In the genomic region with DNA sequence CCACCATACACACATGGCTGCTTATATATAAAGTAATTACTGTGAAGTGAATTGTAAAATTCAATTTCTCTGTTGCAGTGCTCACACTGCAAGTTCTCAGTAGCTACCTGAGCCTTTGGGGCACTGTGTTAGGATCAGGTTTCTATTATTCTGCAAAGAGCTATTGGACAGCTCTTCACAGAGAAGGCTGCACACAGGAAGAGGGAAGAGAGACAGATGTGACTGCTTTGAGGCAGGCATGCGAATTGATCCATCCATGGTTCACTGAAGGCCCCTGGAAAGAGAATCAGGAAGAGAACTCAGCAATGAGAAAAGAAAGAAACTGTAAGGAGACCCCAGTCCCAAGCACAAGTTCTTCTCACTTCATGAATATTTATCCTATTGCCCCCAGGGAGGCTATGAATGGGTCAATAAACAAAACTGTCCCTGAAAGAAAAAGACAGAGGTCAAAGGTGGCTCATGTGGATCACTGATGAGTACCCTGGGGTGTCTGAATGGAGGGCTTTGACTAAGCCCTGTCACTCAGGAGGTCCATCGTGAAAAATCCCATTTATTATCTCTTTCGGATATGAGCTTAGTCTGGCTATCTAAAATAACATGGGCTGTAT, we compare ENCODE assay signal across 28 mouse cellular contexts. TPM values are rescaled to one million over a fixed set of nuclear protein-coding genes. Genes with fewer than 3 reads are reported as not detected.
A peak's percentile ranks its signal among the peaks of the same experiment; 100 is the strongest.
DNase-seq lines count a peak whose midpoint lies in the region; ATAC-seq lines count a peak whose summit lies in the region.
"Had no signal": no experiment of that assay in that cellular context is flagged by ENCODE, and none has a peak within 500 bp of the region (broad histone marks: within the 10 kb centered on the region; RNA-seq: fewer than 3 reads in every experiment).

No protein-coding gene starts in this region.

- H3K27ac ChIP-seq in forebrain, embryonic 12.5 days: peak overlapping the region; percentile 38; the same call in 1 of the 2 replicates
- H3K27ac ChIP-seq in forebrain, embryonic 16.5 days (ENCODE audit: low read length): no peak overlapping the region
- no peak overlapping the region; the same call in 1 of the 2 replicates for H3K27ac ChIP-seq in midbrain, embryonic 10.5 days (replicated peaks)
- no peak overlapping the region for H3K27ac ChIP-seq in midbrain, embryonic 16.5 days (ENCODE audit: low read length)
- no peak overlapping the region for H3K27ac ChIP-seq in kidney, embryonic 14.5 days (ENCODE audit: low read depth, low read length)
- H3K27ac ChIP-seq: heart, embryonic 10.5 days; heart, embryonic 15.5 days; kidney, embryonic 15.5 days; limb, embryonic 13.5 days; lung, embryonic 15.5 days; neural tube, embryonic 12.5 days had no signal

- WGBS in forebrain, embryonic 12.5 days: 21% methylated on average over 3 of the region's 3 CpGs
- WGBS in forebrain, embryonic 16.5 days: 31% methylated on average over 3 of the region's 3 CpGs
- 11% methylated on average over 3 of the region's 3 CpGs for WGBS in midbrain, embryonic 10.5 days
- 8% methylated on average over 3 of the region's 3 CpGs for WGBS in midbrain, embryonic 16.5 days
- WGBS in kidney, embryonic 14.5 days: 55% methylated on average over 3 of the region's 3 CpGs

- H3K36me3 ChIP-seq in forebrain, embryonic 12.5 days (replicated peaks): peaks cover 9% of the 10 kb centered on the region; the same call in 1 of the 2 replicates
- no peaks in the 10 kb centered on the region; the same call in 1 of the 2 replicates for H3K36me3 ChIP-seq in forebrain, embryonic 16.5 days (ENCODE audit: control insufficient read depth, insufficient read depth)
- peaks cover 26% of the 10 kb centered on the region; the same call in 1 of the 2 replicates for H3K36me3 ChIP-seq in midbrain, embryonic 10.5 days
- H3K36me3 ChIP-seq in midbrain, embryonic 16.5 days (ENCODE audit: control insufficient read depth, insufficient read depth, low read length): 0 out of 2 replicates have a peak, but pooled peaks cover 2% of the 10 kb centered on the region
- no peaks in the 10 kb centered on the region; the same call in 1 of the 2 replicates for H3K36me3 ChIP-seq in kidney, embryonic 14.5 days (ENCODE audit: control insufficient read depth, insufficient read depth, low read length)
- H3K36me3 ChIP-seq: G1E; heart, embryonic 15.5 days; kidney, embryonic 15.5 days; neural tube, embryonic 12.5 days had no signal

- no peaks in the 10 kb centered on the region for H3K27me3 ChIP-seq in forebrain, embryonic 12.5 days
- no peaks in the 10 kb centered on the region for H3K27me3 ChIP-seq in forebrain, embryonic 16.5 days (replicated peaks; ENCODE audit: control insufficient read depth, insufficient read depth, low read length)
- no peaks in the 10 kb centered on the region for H3K27me3 ChIP-seq in midbrain, embryonic 10.5 days (ENCODE audit: low read depth, poor library complexity, severe bottlenecking)
- H3K27me3 ChIP-seq in midbrain, embryonic 16.5 days (ENCODE audit: control insufficient read depth, insufficient read depth, low read depth, low read length): no peaks in the 10 kb centered on the region
- no peaks in the 10 kb centered on the region for H3K27me3 ChIP-seq in kidney, embryonic 14.5 days (ENCODE audit: control insufficient read depth, insufficient read depth, low read length)
- H3K27me3 ChIP-seq: heart, embryonic 15.5 days; kidney, embryonic 15.5 days; limb, embryonic 13.5 days; lung, embryonic 15.5 days; neural tube, embryonic 12.5 days had no signal

- ATAC-seq in forebrain, embryonic 12.5 days (ENCODE audit: low FRiP score): peak; percentile 27; the same call in 1 of the 2 replicates
- ATAC-seq in forebrain, embryonic 16.5 days: no peak
- no peak for ATAC-seq in midbrain, embryonic 16.5 days
- no peak for ATAC-seq in kidney, embryonic 14.5 days (ENCODE audit: low FRiP score, low TSS enrichment)
- ATAC-seq: forebrain, embryonic 14.5 days; intestine, postnatal 0 days had no signal

- H3K9me3 ChIP-seq in forebrain, embryonic 12.5 days: no peaks in the 10 kb centered on the region
- no peaks in the 10 kb centered on the region for H3K9me3 ChIP-seq in forebrain, embryonic 16.5 days (ENCODE audit: control insufficient read depth, low read length)
- H3K9me3 ChIP-seq in midbrain, embryonic 10.5 days (replicated peaks): no peaks in the 10 kb centered on the region
- no peaks in the 10 kb centered on the region for H3K9me3 ChIP-seq in midbrain, embryonic 16.5 days (replicated peaks; ENCODE audit: control insufficient read depth, low read length, poor library complexity, severe bottlenecking)
- H3K9me3 ChIP-seq in kidney, embryonic 14.5 days (ENCODE audit: control insufficient read depth, low read length): no peaks in the 10 kb centered on the region
- H3K9me3 ChIP-seq: heart, embryonic 10.5 days; heart, embryonic 15.5 days; kidney, embryonic 15.5 days; limb, embryonic 13.5 days; lung, embryonic 15.5 days; neural tube, embryonic 12.5 days had no signal

- H3K4me1 ChIP-seq in forebrain, embryonic 12.5 days: peaks cover 10% of the 10 kb centered on the region; the same call in 1 of the 2 replicates
- H3K4me1 ChIP-seq in forebrain, embryonic 16.5 days (replicated peaks; ENCODE audit: control insufficient read depth, insufficient read depth, low read length): no peaks in the 10 kb centered on the region
- peaks cover 24% of the 10 kb centered on the region for H3K4me1 ChIP-seq in midbrain, embryonic 10.5 days
- H3K4me1 ChIP-seq in midbrain, embryonic 16.5 days (ENCODE audit: control insufficient read depth, insufficient read depth, low read length): no peaks in the 10 kb centered on the region
- no peaks in the 10 kb centered on the region for H3K4me1 ChIP-seq in kidney, embryonic 14.5 days (ENCODE audit: control insufficient read depth, insufficient read depth, low read length)
- H3K4me1 ChIP-seq: heart, embryonic 10.5 days; heart, embryonic 15.5 days; kidney, embryonic 15.5 days; limb, embryonic 13.5 days; lung, embryonic 15.5 days had no signal

- no peak overlapping the region for H3K4me2 ChIP-seq in forebrain, embryonic 12.5 days
- H3K4me2 ChIP-seq in forebrain, embryonic 16.5 days (ENCODE audit: low read length): no peak overlapping the region
- no peak overlapping the region for H3K4me2 ChIP-seq in midbrain, embryonic 16.5 days (ENCODE audit: low read length)
- no peak overlapping the region for H3K4me2 ChIP-seq in kidney, embryonic 14.5 days (replicated peaks; ENCODE audit: low read depth, low read length)
- H3K4me2 ChIP-seq: heart, embryonic 15.5 days; kidney, embryonic 15.5 days; limb, embryonic 13.5 days; liver, embryonic 11.5 days; lung, embryonic 15.5 days; neural tube, embryonic 12.5 days had no signal

- no peak overlapping the region for H3K4me3 ChIP-seq in forebrain, embryonic 12.5 days (replicated peaks)
- H3K4me3 ChIP-seq in forebrain, embryonic 16.5 days (replicated peaks; ENCODE audit: low read length): no peak overlapping the region
- no peak overlapping the region for H3K4me3 ChIP-seq in midbrain, embryonic 10.5 days
- H3K4me3 ChIP-seq in midbrain, embryonic 16.5 days (ENCODE audit: low read depth, low read length): no peak overlapping the region
- no peak overlapping the region for H3K4me3 ChIP-seq in kidney, embryonic 14.5 days (ENCODE audit: low read length)
- H3K4me3 ChIP-seq: erythroblast, embryonic 14.5 days; heart, embryonic 10.5 days; heart, embryonic 15.5 days; kidney, embryonic 15.5 days; limb, embryonic 13.5 days; lung, embryonic 15.5 days; neural tube, embryonic 12.5 days had no signal

- peak; percentile 42 for DNase-seq in midbrain, embryonic 10.5 days (ENCODE audit: low spot score)
- peak; percentile 20 for DNase-seq in R1 (ENCODE audit: low read depth, low spot score)
- peak; percentile 9 for DNase-seq in embryo, embryonic 11.5 days (ENCODE audit: low read depth, low spot score)
- no peak for DNase-seq in cerebellum, postnatal 14 days
- DNase-seq: adrenal gland, postnatal 10 days; cerebellum, adult 11 months; cerebellum, adult 9-10 months; gastrocnemius, postnatal 25 days; heart, adult 11 months; heart, postnatal 36 days; kidney, postnatal 25 days; thymus, adult 2 months; thymus, postnatal 36 days had no signal

- no peak overlapping the region for H3K9ac ChIP-seq in forebrain, embryonic 12.5 days
- no peak overlapping the region for H3K9ac ChIP-seq in forebrain, embryonic 16.5 days (replicated peaks; ENCODE audit: low read depth, low read length)
- no peak overlapping the region for H3K9ac ChIP-seq in midbrain, embryonic 16.5 days (ENCODE audit: low read depth, low read length)
- no peak overlapping the region for H3K9ac ChIP-seq in kidney, embryonic 14.5 days (ENCODE audit: low read depth, low read length)
- H3K9ac ChIP-seq: heart, embryonic 15.5 days; kidney, embryonic 15.5 days; limb, embryonic 13.5 days; lung, embryonic 15.5 days; neural tube, embryonic 12.5 days had no signal

RNA-seq across cellular contexts. Expression of a gene that starts 40.5 kb away (rescaled TPM):
- 1.4 and 1.6 TPM in 2 replicates for polyA plus RNA-seq in forebrain, embryonic 12.5 days (2016; fragmentation: Nextera tagmentation; extraction: Ambion mirVana)
- polyA plus RNA-seq in forebrain, embryonic 16.5 days (2015; fragmentation: Nextera tagmentation; extraction: Ambion mirVana): 0.72 and 1.2 TPM in 2 replicates
- 0.53 and 0.89 TPM in 2 replicates for polyA plus RNA-seq in midbrain, embryonic 10.5 days (2016; fragmentation: Nextera tagmentation; extraction: Ambion mirVana)
- 2.0 and 2.2 TPM in 2 replicates for polyA plus RNA-seq in midbrain, embryonic 16.5 days (2015; fragmentation: Nextera tagmentation; extraction: Ambion mirVana)
- 0.35 and 0.56 TPM in 2 replicates for polyA plus RNA-seq in kidney, embryonic 14.5 days (2014; fragmentation: Nextera tagmentation; extraction: Ambion mirVana)
- polyA plus RNA-seq: G1E had no signal

Comparison
In these comparisons a context has a peak if more than half of its experiments do, and no peak if none do; other contexts are left out.
1. DNase-seq: peak in midbrain, embryonic 10.5 days (single experiment), R1 (single experiment) and embryo, embryonic 11.5 days (single experiment); none in cerebellum, postnatal 14 days (0 of 2).